ENCODE assay signal across 23 mouse cellular contexts in the genomic region with DNA sequence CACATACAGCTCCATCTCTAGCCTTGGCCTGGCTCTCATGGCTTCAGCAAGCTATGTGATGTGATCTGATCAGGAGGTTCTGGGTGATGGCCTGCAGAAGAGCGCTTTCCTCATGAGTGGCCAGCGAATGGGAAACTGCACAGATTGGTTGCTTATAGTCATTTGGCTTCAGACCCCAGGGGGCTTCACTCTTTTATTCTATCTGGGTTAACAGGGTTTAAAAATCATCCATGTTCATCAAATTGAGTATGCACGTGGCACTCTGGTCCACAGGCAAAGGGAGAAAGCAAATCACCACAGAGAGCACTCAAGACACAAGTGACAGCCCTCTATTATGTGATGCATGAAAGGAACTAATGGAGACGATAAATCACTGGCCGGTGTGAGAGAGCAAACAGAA. TPM values are rescaled to one million over a fixed set of nuclear protein-coding genes. Genes with fewer than 3 reads are reported as not detected.
"Had no signal": no experiment of that assay in that cellular context is flagged by ENCODE, and none has a peak within 500 bp of the region (broad histone marks: within the 10 kb centered on the region; RNA-seq: fewer than 3 reads in every experiment).

No protein-coding gene starts in this region.

- ATAC-seq: intestine, postnatal 0 days; midbrain, embryonic 15.5 days had no signal

- DNase-seq: kidney, adult 2 months; kidney, postnatal 25 days; layer of hippocampus, adult 9-11 months; layer of hippocampus, postnatal 36 days; liver, embryonic 13.5 days; lung, adult 2 months; lung, postnatal 14 days; lung, postnatal 4 days; right cerebral cortex, postnatal 25 days; spleen, adult 18-20 months; thymus, postnatal 25 days had no signal

- H3K36me3 ChIP-seq: liver, embryonic 13.5 days; stomach, embryonic 15.5 days had no signal

- H3K4me2 ChIP-seq: liver, embryonic 13.5 days; midbrain, embryonic 12.5 days; midbrain, embryonic 15.5 days; stomach, embryonic 15.5 days had no signal

- H3K9me3 ChIP-seq: liver, embryonic 13.5 days; midbrain, embryonic 12.5 days; midbrain, embryonic 15.5 days; stomach, embryonic 15.5 days had no signal

- H3K27ac ChIP-seq: kidney, postnatal 0 days; left cerebral cortex, adult 2 months; liver, embryonic 13.5 days; midbrain, embryonic 12.5 days; midbrain, embryonic 15.5 days; stomach, embryonic 15.5 days had no signal

- H3K9ac ChIP-seq: liver, embryonic 13.5 days; midbrain, embryonic 12.5 days; midbrain, embryonic 15.5 days; stomach, embryonic 15.5 days had no signal

- H3K4me1 ChIP-seq: liver, embryonic 13.5 days; midbrain, embryonic 12.5 days; stomach, embryonic 15.5 days had no signal

- H3K27me3 ChIP-seq: liver, embryonic 13.5 days; midbrain, embryonic 12.5 days; midbrain, embryonic 15.5 days; stomach, embryonic 15.5 days had no signal

- H3K4me3 ChIP-seq: layer of hippocampus, adult 2 months; left cerebral cortex, adult 2 months; liver, embryonic 13.5 days; midbrain, embryonic 12.5 days; midbrain, embryonic 15.5 days; stomach, embryonic 15.5 days had no signal

RNA-seq across cellular contexts. Expression of gene Tagln3, which starts 11.1 kb away (rescaled TPM):
- total RNA-seq: megakaryocyte progenitor cell, adult 5-6 weeks; megakaryocyte-erythroid progenitor cell, adult 5-6 weeks had no signal

RNA-seq across cellular contexts. Expression of gene Tmprss7, which starts 19.8 kb away (rescaled TPM):
- total RNA-seq: megakaryocyte-erythroid progenitor cell, adult 5-6 weeks had no signal
- polyA plus RNA-seq: kidney, adult 2 months; kidney, embryonic 14.5 days; lung, embryonic 16.5 days; stomach, embryonic 15.5 days had no signal

RNA-seq across cellular contexts. Expression of gene BC016579, which starts 59.4 kb away (rescaled TPM):
- total RNA-seq: megakaryocyte-erythroid progenitor cell, adult 5-6 weeks had no signal
- polyA plus RNA-seq: liver, adult 2 months; midbrain, embryonic 15.5 days had no signal
